Mouse (Mus musculus) Patski (cell line): ENCODE results near the gene Prdm8. TPM values are rescaled to one million over a fixed set of nuclear protein-coding genes. Genes with fewer than 3 reads are reported as not detected.

Source experiments
- ATAC-seq: fragments of 100-300 bp; one replicate; pipeline ENCODE4 v1.8.0; 2021
- CTCF ChIA-PET: fragments of 350-600 bp; sonication (Branson Sonifier 250); formaldehyde crosslinking; loops from one replicate; lab custom pipeline; 2022; ENCODE audit warnings: inconsistent platforms; lab: Charles Lee
- POLR2A ChIA-PET: fragments of 350-600 bp; sonication (Branson Sonifier 250); formaldehyde crosslinking; loops from one replicate; lab custom pipeline; 2022; ENCODE audit warnings: antibody characterized with exemption, inconsistent platforms; lab: Charles Lee
- DNase-seq: peaks from one replicate; pipeline ENCODE4 v3.0.0-alpha.2; 2011; ENCODE audit warnings: low read depth, low spot score
- H3K27me3 ChIP-seq: fragments of 371-371 bp; one replicate; pipeline ENCODE4 v1.5.1; 2021
- CTCF ChIP-seq: fragments of 100-300 bp; IDR thresholded peaks from one replicate; pipeline ENCODE4 v1.5.1; 2021
- in situ Hi-C: fragments of 300-500 bp; cut with MboI; formaldehyde crosslinking; loops from 3 replicates; pipeline ENCODE4 v1.11.1; 2018; ENCODE audit warnings: low pct_unique_long_range_greater_than_20kb, mixed read lengths
- polyA plus RNA-seq: library from polyadenylated mRNA; unstranded; gene quantifications from one replicate; pipeline ENCODE4 v1.2.3, GENCODE M21; 2021

Prdm8 gene
- polyA plus RNA-seq, 1 experiment from 2014 or later, result 0.04 TPM

- ChIA-PET CTCF (interaction anchor here (0.8 to 1.5 kb wide), 5 partner anchors 9 to 1059 kb away, joined by 3 to 9 read pairs (median 3); no protein-coding TSS in a partner anchor), POLR2A (interaction anchor here (0.7 kb wide), 1 partner anchor 1169 kb away, joined by 3 read pairs; no protein-coding TSS in a partner anchor)
- ATAC-seq (peak; percentile 94), DNase-seq (no peak)
- TF ChIP-seq CTCF, result peak; percentile 100
- H3K27me3 ChIP-seq, result peaks cover 33% of the 10 kb centered on the region
- in situ Hi-C loops, result no loop called here
Observed at GRCm38 (mm10) chr5:98184971-98185805, 18.2 kb downstream of the Prdm8 start.

- H3K27me3 ChIP-seq, result peaks cover 33% of the 10 kb centered on the region
- no peak for TF ChIP-seq CTCF
- ATAC-seq (peak; percentile 40), DNase-seq (no peak)
- in situ Hi-C loops, result no loop called here
- POLR2A ChIA-PET, result interaction anchor here (0.6 kb wide), 1 partner anchor 379 kb away, joined by 4 read pairs; no protein-coding TSS in a partner anchor
- CTCF ChIA-PET, result interaction anchor here (0.8 to 1.5 kb wide), 5 partner anchors 8 to 1060 kb away, joined by 3 to 9 read pairs (median 3); no protein-coding TSS in a partner anchor
Observed at GRCm38 (mm10) chr5:98185806-98186751, 19.1 kb downstream of the Prdm8 start.

- POLR2A ChIA-PET, result no interaction called here
- peaks cover 30% of the 10 kb centered on the region for H3K27me3 ChIP-seq
- ATAC-seq, result no peak
- in situ Hi-C loops, result loop anchor here (10.0 kb wide), 1 partner anchor 685 kb away; no protein-coding TSS in a partner anchor
- CTCF ChIA-PET, result interaction anchor here (0.9 to 1.7 kb wide), 3 partner anchors 8 to 23 kb away, joined by 3 to 4 read pairs (median 3); no protein-coding TSS in a partner anchor
- TF ChIP-seq CTCF, result no peak
- no peak for DNase-seq
Observed at GRCm38 (mm10) chr5:98189181-98190180, 22.5 kb downstream of the Prdm8 start.

GRCm38 (mm10) chr5:98192295-98192983 lies 25.4 kb downstream of the Prdm8 start:
- no peak for DNase-seq
- TF ChIP-seq CTCF, result no peak
- in situ Hi-C loops, result loop anchor here (10.0 kb wide), 1 partner anchor 682 kb away; no protein-coding TSS in a partner anchor
- ChIA-PET CTCF (interaction anchor here (1.0 kb wide), 1 partner anchor 11 kb away, joined by 3 read pairs; no protein-coding TSS in a partner anchor), POLR2A (interaction anchor here (0.6 kb wide), 1 partner anchor 1673 kb away, joined by 4 read pairs; no protein-coding TSS in a partner anchor)
- H3K27me3 ChIP-seq, result peaks cover 15% of the 10 kb centered on the region
- ATAC-seq, result no peak

GRCm38 (mm10) chr5:98194959-98195358 lies 28.0 kb downstream of the Prdm8 start:
- in situ Hi-C loops, result loop anchor here (10.0 kb wide), 1 partner anchor 680 kb away; no protein-coding TSS in a partner anchor
- peaks cover 13% of the 10 kb centered on the region for H3K27me3 ChIP-seq
- ATAC-seq (no peak), DNase-seq (no peak)
- peak; percentile 68 for TF ChIP-seq CTCF
- POLR2A ChIA-PET, result no interaction called here
- CTCF ChIA-PET, result interaction anchor here (1.5 to 2.0 kb wide), 2 partner anchors 10 to 1069 kb away, joined by 4 to 9 read pairs; no protein-coding TSS in a partner anchor

GRCm38 (mm10) chr5:98198412-98199218 lies 31.6 kb downstream of the Prdm8 start:
- no peak for ATAC-seq
- peak; percentile 41 for TF ChIP-seq CTCF
- ChIA-PET POLR2A (interaction anchor here (0.6 kb wide), 1 partner anchor 1105 kb away, joined by 4 read pairs; no protein-coding TSS in a partner anchor), CTCF (interaction anchor here (0.8 to 3.1 kb wide), 6 partner anchors 10 to 1078 kb away, joined by 3 to 14 read pairs (median 4); no protein-coding TSS in a partner anchor)
- peaks cover 11% of the 10 kb centered on the region for H3K27me3 ChIP-seq
- in situ Hi-C loops, result loop anchor here (10.0 kb wide), 1 partner anchor 676 kb away; no protein-coding TSS in a partner anchor
- DNase-seq, result no peak

- DNase-seq, result no peak
- ChIA-PET CTCF (interaction anchor here (0.8 to 3.1 kb wide), 4 partner anchors 13 to 1078 kb away, joined by 3 to 14 read pairs (median 6); no protein-coding TSS in a partner anchor), POLR2A (interaction anchor here (0.6 kb wide), 1 partner anchor 1105 kb away, joined by 4 read pairs; no protein-coding TSS in a partner anchor)
- H3K27me3 ChIP-seq, result peaks cover 10% of the 10 kb centered on the region
- in situ Hi-C loops, result loop anchor here (10.0 kb wide), 1 partner anchor 676 kb away; no protein-coding TSS in a partner anchor
- no peak for ATAC-seq
- TF ChIP-seq CTCF, result no peak
Observed at GRCm38 (mm10) chr5:98199219-98199552, 32.2 kb downstream of the Prdm8 start.
